Mouse (Mus musculus) CH12.LX (cell line): ENCODE measurements around the gene Lrriq3. TPM values are rescaled to one million over a fixed set of nuclear protein-coding genes. Genes with fewer than 3 reads are reported as not detected.
A peak's percentile ranks its signal among the peaks of the same experiment; 100 is the strongest.

Experiments used
- DNase-seq: peaks from one replicate; pipeline ENCODE4 v3.0.0-alpha.2; 2013; ENCODE audit errors: extremely low read depth
- H3K27ac ChIP-seq: 2 replicates; pipeline ENCODE4 v1.5.1; 2012; ENCODE audit warnings: low read depth, mild to moderate bottlenecking, control low read depth, moderate library complexity; ENCODE audit not compliant: insufficient read depth
- H3K27me3 ChIP-seq: replicated peaks from 2 replicates; pipeline ENCODE3; 2012; ENCODE audit warnings: inconsistent platforms
- H3K36me3 ChIP-seq, 2 experiments: replicated peaks in 1 of 2; 2 replicates each; pipeline versions ENCODE3 to v1.6.1; 2012; ENCODE audit warnings: inconsistent platforms in 1 of 2, low read length in 1 of 2, mild to moderate bottlenecking in 1 of 2, mixed read lengths in 1 of 2, moderate library complexity in 1 of 2; ENCODE audit not compliant: control insufficient read depth in 1 of 2, insufficient read depth in 1 of 2
- H3K4me1 ChIP-seq, 2 experiments: 2 replicates each; pipeline ENCODE4 v1.6.1; 2012; ENCODE audit warnings: inconsistent platforms in 1 of 2, moderate library complexity in 1 of 2; ENCODE audit not compliant: insufficient read depth in 2 of 2, control insufficient read depth in 1 of 2
- H3K4me2 ChIP-seq: 2 replicates; pipeline ENCODE4 v1.6.1; 2012; ENCODE audit warnings: low read depth, mild to moderate bottlenecking, control low read depth; ENCODE audit not compliant: poor library complexity, insufficient read depth, severe bottlenecking
- H3K4me3 ChIP-seq, 3 experiments: fragments of 150-350 bp in 1 of 3; sonication (generic) in 1 of 3; replicated peaks in 1 of 3; 2 replicates each; pipeline versions ENCODE3 to v1.5.1; 2011 to 2012; ENCODE audit warnings: low read depth in 2 of 3, low read length in 2 of 3, mild to moderate bottlenecking in 2 of 3, moderate library complexity in 2 of 3, control low read depth in 1 of 3, improper control_type of control experiment in 1 of 3, inconsistent platforms in 1 of 3, mixed read lengths in 1 of 3; ENCODE audit not compliant: poor library complexity in 1 of 3
- H3K79me2 ChIP-seq: replicated peaks from 2 replicates; pipeline ENCODE4 v1.6.1; 2012; ENCODE audit warnings: mild to moderate bottlenecking, moderate library complexity; ENCODE audit not compliant: control insufficient read depth, poor library complexity, insufficient read depth, severe bottlenecking; ENCODE audit errors: extremely low read depth
- H3K9ac ChIP-seq: 2 replicates; pipeline ENCODE4 v1.6.1; 2012; ENCODE audit warnings: low read depth, mild to moderate bottlenecking, control low read depth, moderate library complexity; ENCODE audit not compliant: insufficient read depth
- H3K9me3 ChIP-seq: replicated peaks from 2 replicates; pipeline ENCODE3; 2012; ENCODE audit warnings: low read length, inconsistent platforms, mixed read lengths
- BHLHE40 ChIP-seq: IDR thresholded peaks from 2 replicates; pipeline ENCODE4 v1.6.1; 2011; ENCODE audit warnings: mild to moderate bottlenecking, low read depth, low read length, improper control_type of control experiment
- CHD1 ChIP-seq: IDR thresholded peaks from 2 replicates; pipeline ENCODE4 v1.6.1; 2012; ENCODE audit warnings: low read depth, low read length, improper control_type of control experiment, inconsistent platforms
- CHD2 ChIP-seq: IDR thresholded peaks from 2 replicates; pipeline ENCODE4 v1.6.1; 2011; ENCODE audit warnings: low read length, improper control_type of control experiment
- CTCF ChIP-seq, 2 experiments: IDR thresholded peaks in 1 of 2; conservative IDR thresholded peaks in 1 of 2; 2 replicates each; pipeline ENCODE4 v1.5.1; 2011 to 2012; ENCODE audit warnings: low read depth in 2 of 2, low read length in 2 of 2, improper control_type of control experiment in 1 of 2, inconsistent platforms in 1 of 2, mild to moderate bottlenecking in 1 of 2, moderate library complexity in 1 of 2
- ELF1 ChIP-seq: IDR thresholded peaks from 2 replicates; pipeline ENCODE4 v1.6.1; 2014; ENCODE audit warnings: low read depth, mild to moderate bottlenecking, inconsistent platforms, low read length, improper control_type of control experiment
- EP300 ChIP-seq: IDR thresholded peaks from 2 replicates; pipeline ENCODE4 v1.6.1; 2011; ENCODE audit warnings: low read length, improper control_type of control experiment
- GABPA ChIP-seq: IDR thresholded peaks from 2 replicates; pipeline ENCODE4 v1.6.1; 2012; ENCODE audit warnings: low read depth, low read length, improper control_type of control experiment, inconsistent platforms; ENCODE audit not compliant: insufficient replicate concordance
- HCFC1 ChIP-seq: IDR thresholded peaks from 2 replicates; pipeline ENCODE4 v1.6.1; 2012; ENCODE audit warnings: low read depth, mild to moderate bottlenecking, inconsistent platforms, low read length, improper control_type of control experiment
- JUN ChIP-seq: IDR thresholded peaks from 2 replicates; pipeline ENCODE4 v1.6.1; 2011; ENCODE audit warnings: low read depth, mild to moderate bottlenecking, low read length, improper control_type of control experiment, moderate library complexity; ENCODE audit not compliant: insufficient read depth
- JUND ChIP-seq: conservative IDR thresholded peaks from 2 replicates; pipeline ENCODE4 v1.6.1; 2011; ENCODE audit warnings: low read depth, low read length, improper control_type of control experiment
- KAT2A ChIP-seq: IDR thresholded peaks from 2 replicates; pipeline ENCODE4 v1.6.1; 2012; ENCODE audit warnings: low read length, improper control_type of control experiment, inconsistent platforms; ENCODE audit not compliant: insufficient replicate concordance
- MAFK ChIP-seq: IDR thresholded peaks from 2 replicates; pipeline ENCODE4 v1.6.1; 2011; ENCODE audit warnings: low read length, improper control_type of control experiment; ENCODE audit not compliant: insufficient replicate concordance
- MEF2A ChIP-seq: IDR thresholded peaks from 2 replicates; pipeline ENCODE4 v1.6.1; 2014; ENCODE audit warnings: low read depth, mild to moderate bottlenecking, inconsistent platforms, low read length, improper control_type of control experiment, borderline replicate concordance
- MXI1 ChIP-seq: IDR thresholded peaks from 2 replicates; pipeline ENCODE4 v1.6.1; 2011; ENCODE audit warnings: mild to moderate bottlenecking, low read depth, low read length, improper control_type of control experiment
- MYC ChIP-seq: IDR thresholded peaks from 2 replicates; pipeline ENCODE4 v1.6.1; 2011; ENCODE audit warnings: low read depth, mild to moderate bottlenecking, improper control_type of control experiment, low read length
- NELFE ChIP-seq: IDR thresholded peaks from 2 replicates; pipeline ENCODE4 v1.6.1; 2011; ENCODE audit warnings: low read depth, low read length, improper control_type of control experiment
- NRF1 ChIP-seq: IDR thresholded peaks from 2 replicates; pipeline ENCODE4 v1.6.1; 2014; ENCODE audit warnings: low read depth, mild to moderate bottlenecking, inconsistent platforms, low read length, improper control_type of control experiment, moderate library complexity
- PAX5 ChIP-seq: IDR thresholded peaks from 2 replicates; pipeline ENCODE4 v1.6.1; 2012; ENCODE audit warnings: low read length, inconsistent platforms, mixed read lengths
- POLR2A ChIP-seq: IDR thresholded peaks from 2 replicates; pipeline ENCODE4 v1.6.1; 2011; ENCODE audit warnings: low read depth, mild to moderate bottlenecking, improper control_type of control experiment, low read length
- POLR2AphosphoS2 ChIP-seq: IDR thresholded peaks from 2 replicates; pipeline ENCODE4 v1.6.1; 2011; ENCODE audit warnings: low read depth, low read length, improper control_type of control experiment
- RAD21 ChIP-seq: IDR thresholded peaks from 2 replicates; pipeline ENCODE4 v1.6.1; 2011; ENCODE audit warnings: low read depth, mild to moderate bottlenecking, low read length, improper control_type of control experiment, moderate library complexity
- RCOR1 ChIP-seq: conservative IDR thresholded peaks from 2 replicates; pipeline ENCODE4 v1.6.1; 2012; ENCODE audit warnings: low read depth, mild to moderate bottlenecking, inconsistent platforms, low read length, improper control_type of control experiment
- SMC3 ChIP-seq: IDR thresholded peaks from 2 replicates; pipeline ENCODE4 v1.6.1; 2011; ENCODE audit warnings: low read depth, low read length, improper control_type of control experiment
- TBP ChIP-seq: conservative IDR thresholded peaks from 2 replicates; pipeline ENCODE4 v1.6.1; 2011; ENCODE audit warnings: low read depth, low read length, improper control_type of control experiment
- TCF12 ChIP-seq: IDR thresholded peaks from 2 replicates; pipeline ENCODE4 v1.6.1; 2014; ENCODE audit warnings: low read depth, mild to moderate bottlenecking, inconsistent platforms, low read length, improper control_type of control experiment
- USF1 ChIP-seq: IDR thresholded peaks from 2 replicates; pipeline ENCODE4 v1.6.1; 2014; ENCODE audit warnings: low read depth, mild to moderate bottlenecking, inconsistent platforms, low read length, improper control_type of control experiment
- USF2 ChIP-seq: conservative IDR thresholded peaks from 2 replicates; pipeline ENCODE4 v1.6.1; 2011; ENCODE audit warnings: low read depth, low read length, improper control_type of control experiment
- ZC3H11A ChIP-seq: IDR thresholded peaks from 2 replicates; pipeline ENCODE4 v1.6.1; 2012; ENCODE audit warnings: low read depth, mild to moderate bottlenecking, inconsistent platforms, low read length, improper control_type of control experiment
- ZMIZ1 ChIP-seq: IDR thresholded peaks from 2 replicates; pipeline ENCODE4 v1.6.1; 2012; ENCODE audit warnings: low read depth, mild to moderate bottlenecking, inconsistent platforms, low read length, improper control_type of control experiment
- ZNF384 ChIP-seq: IDR thresholded peaks from 2 replicates; pipeline ENCODE4 v1.6.1; 2012; ENCODE audit warnings: low read depth, low read length, improper control_type of control experiment, inconsistent platforms
- dilution Hi-C: fragments of 300-500 bp; cut with MboI; formaldehyde crosslinking; loops from 2 replicates; pipeline ENCODE4 v1.14.3; 2020; ENCODE audit warnings: low sequenced_read_pairs; ENCODE audit not compliant: extremely low pct_unique_long_range_greater_than_20kb, extremely low pct_ligation_motif_present
- in situ Hi-C: fragments of 300-500 bp; cut with MboI; formaldehyde crosslinking; loops from 3 replicates; pipeline ENCODE4 v1.14.3; 2019; ENCODE audit warnings: low sequenced_read_pairs, low pct_ligation_motif_present, low pct_unique_long_range_greater_than_20kb, mixed read lengths
- polyA plus RNA-seq: library from polyadenylated mRNA; unstranded; fragments of >175 nt; gene quantifications from 2 replicates; pipeline ENCODE4 v1.2.1, GENCODE M21; 2012; ENCODE audit warnings: low read depth; ENCODE audit not compliant: insufficient read length
- total RNA-seq, 2 experiments: library from RNA; depleted of rRNA; stranded (reverse); fragments of 300-350 nt in 1 of 2; fragments of >200 nt in 1 of 2; gene quantifications; 2 replicates each; pipeline ENCODE4 v1.2.3; 2012 to 2014

Lrriq3 gene
- total and polyA plus RNA-seq, 3 experiments = 0.51 to 1.7 (median 0.68) TPM

- TF ChIP-seq JUN = no peak; the same call in 1 of the 2 replicates
- TF ChIP-seq MYC = no peak
- TF ChIP-seq ELF1 = no peak
- TF ChIP-seq CTCF (conservative IDR thresholded peaks at IDR 0.05 in 1 of 2, IDR thresholded peaks at IDR 0.05 in 1 of 2; ENCODE audit: low read depth in 2 of 2, low read length in 2 of 2) = peak; percentile 15 to 86; a peak in 2 of 4 replicates
- TF ChIP-seq SMC3 = peak; percentile 88
- TF ChIP-seq BHLHE40 = no peak
- no peak for TF ChIP-seq NRF1
- no peak for TF ChIP-seq CHD1
- peak; percentile 97 for TF ChIP-seq RAD21
- no peak for TF ChIP-seq TBP
- no peak for TF ChIP-seq MAFK
- TF ChIP-seq HCFC1 = no peak
- no peak for TF ChIP-seq MEF2A
- no peak for TF ChIP-seq NELFE
- TF ChIP-seq PAX5 = no peak
- TF ChIP-seq ZC3H11A = peak; percentile 28; the same call in 1 of the 2 replicates
- TF ChIP-seq POLR2A = no peak
- TF ChIP-seq MXI1 = no peak
- no peak for TF ChIP-seq EP300
- no peaks in the 10 kb centered on the region for H3K36me3 ChIP-seq
- no peak overlapping the region for H3K27ac ChIP-seq
- peak; percentile 61 for DNase-seq
- in situ Hi-C loops (loop anchor here (25.0 kb wide), 1 partner anchor 573 kb away; the partner anchor contains the start of gene Erich3), dilution Hi-C loops (no loop called here)
- no peak overlapping the region for H3K4me2 ChIP-seq
- no peaks in the 10 kb centered on the region for H3K9me3 ChIP-seq
- H3K4me3 ChIP-seq = no peak overlapping the region
- no peak overlapping the region for H3K9ac ChIP-seq
- H3K4me1 ChIP-seq = peaks cover 11 to 49% of the 10 kb centered on the region in 2 experiments
- H3K79me2 ChIP-seq = no peaks in the 10 kb centered on the region
- no peaks in the 10 kb centered on the region for H3K27me3 ChIP-seq
Observed at GRCm38 (mm10) chr3:155234919-155235318, 141.7 kb downstream of the Lrriq3 start.

- Histone ChIP-seq H3K9me3 (no peaks in the 10 kb centered on the region), H3K4me2 (0 out of 2 replicates have a peak overlapping the region, but pooled peaks have one; percentile 15), H3K27me3 (no peaks in the 10 kb centered on the region), H3K4me1 (peaks cover 11 to 49% of the 10 kb centered on the region in 2 experiments), H3K79me2 (no peaks in the 10 kb centered on the region), H3K27ac (no peak overlapping the region), H3K9ac (no peak overlapping the region), H3K36me3 (no peaks in the 10 kb centered on the region), H3K4me3 (no peak overlapping the region)
- in situ Hi-C loops = loop anchor here (25.0 kb wide), 1 partner anchor 573 kb away; the partner anchor contains the start of gene Erich3
- peak; percentile 99 for DNase-seq
- dilution Hi-C loops = no loop called here
- TF ChIP-seq NRF1 (no peak), ZMIZ1 (no peak), BHLHE40 (peak; percentile 95), MXI1 (no peak; the same call in 1 of the 2 replicates), HCFC1 (no peak), KAT2A (no peak), USF2 (no peak), EP300 (peak; percentile 100), USF1 (no peak), POLR2AphosphoS2 (no peak), MYC (peak; percentile 98), POLR2A (no peak), JUND (peak; percentile 100), SMC3 (peak; percentile 41), RCOR1 (peak; percentile 100), TCF12 (peak; percentile 84), CHD2 (peak; percentile 74), ZNF384 (no peak), NELFE (no peak), TBP (no peak), RAD21 (peak; percentile 33), ELF1 (no peak), PAX5 (no peak), JUN (peak; percentile 100), GABPA (no peak)
Observed at GRCm38 (mm10) chr3:155235502-155235901, 142.3 kb downstream of the Lrriq3 start.
